Comparison of ENCODE assay signal across 18 mouse cellular contexts in the genomic region with DNA sequence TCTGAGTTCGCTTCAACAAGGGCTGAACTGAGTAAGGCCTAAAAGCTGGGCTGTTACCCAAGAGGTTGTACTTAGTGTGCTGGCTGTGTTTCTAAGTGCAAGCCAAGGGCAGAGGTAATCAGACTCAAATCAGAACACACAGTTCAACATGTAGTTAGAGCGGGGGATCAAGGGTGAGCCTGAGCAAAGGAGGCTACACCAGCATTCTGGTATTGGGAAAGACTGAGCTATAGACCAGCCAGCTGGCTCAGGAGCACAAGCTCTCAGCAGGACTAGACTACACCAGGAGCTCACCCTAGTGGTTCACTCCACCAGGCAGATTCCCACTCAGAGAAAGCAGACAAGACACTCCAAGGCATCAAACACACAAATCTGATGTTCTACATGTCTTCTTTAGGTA. TPM values are rescaled to one million over a fixed set of nuclear protein-coding genes. Genes with fewer than 3 reads are reported as not detected.
DNase-seq lines count a peak whose midpoint lies in the region; ATAC-seq and TF ChIP-seq lines count a peak whose summit lies in the region.
"Had no signal": no experiment of that assay in that cellular context is flagged by ENCODE, and none has a peak within 500 bp of the region (broad histone marks: within the 10 kb centered on the region; RNA-seq: fewer than 3 reads in every experiment).

No protein-coding gene starts in this region.

- no peak overlapping the region for H3K4me2 ChIP-seq in liver, embryonic 15.5 days
- no peak overlapping the region for H3K4me2 ChIP-seq in liver, postnatal 0 days (ENCODE audit: low read depth, low read length)
- H3K4me2 ChIP-seq: forebrain, embryonic 15.5 days; heart, embryonic 15.5 days; hindbrain, embryonic 12.5 days had no signal

- H3K9ac ChIP-seq in liver, embryonic 15.5 days: no peak overlapping the region
- H3K9ac ChIP-seq in liver, postnatal 0 days (replicated peaks): no peak overlapping the region
- H3K9ac ChIP-seq: forebrain, embryonic 15.5 days; heart, embryonic 15.5 days; hindbrain, embryonic 12.5 days had no signal

- H3K4me1 ChIP-seq in liver, embryonic 15.5 days (replicated peaks): peaks cover 23% of the 10 kb centered on the region
- H3K4me1 ChIP-seq in liver, postnatal 0 days (ENCODE audit: insufficient read depth): peaks cover 5% of the 10 kb centered on the region
- H3K4me1 ChIP-seq: forebrain, embryonic 15.5 days; heart, embryonic 15.5 days; hindbrain, embryonic 12.5 days had no signal

- WGBS in liver, embryonic 15.5 days (ENCODE audit: insufficient replicate concordance): 81% methylated on average over 2 of the region's 2 CpGs
- WGBS in liver, postnatal 0 days (ENCODE audit: insufficient replicate concordance): 63% methylated on average over 2 of the region's 2 CpGs

- ATAC-seq in liver, embryonic 15.5 days (ENCODE audit: insufficient read depth): peak; percentile 54; the same call in 1 of the 2 replicates
- ATAC-seq in liver, postnatal 0 days: peak; percentile 99
- no peak for ATAC-seq in frontal cortex, adult (ENCODE audit: low TSS enrichment)
- ATAC-seq: forebrain, embryonic 15.5 days; midbrain, embryonic 16.5 days had no signal

- peak; percentile 17 for DNase-seq in heart, adult 8-10 months (ENCODE audit: low spot score)
- DNase-seq in heart, postnatal 14 days: no peak
- no peak for DNase-seq in liver
- peak; percentile 25 for DNase-seq in adrenal gland, adult 8-10 months
- peak; percentile 43 for DNase-seq in liver, postnatal 0 days
- DNase-seq in left cerebral cortex, postnatal 4 days: no peak
- DNase-seq: B cell, adult 2 months; cerebellum, adult 2 months; gastrocnemius, postnatal 14 days; layer of hippocampus, postnatal 36 days had no signal

- H3K27ac ChIP-seq in liver, embryonic 15.5 days (replicated peaks): 0 out of 2 replicates have a peak overlapping the region, but pooled peaks have one; percentile 30
- peak overlapping the region; percentile 91 for H3K27ac ChIP-seq in liver, postnatal 0 days (ENCODE audit: low read depth)
- H3K27ac ChIP-seq: forebrain, embryonic 15.5 days; heart, embryonic 15.5 days; hindbrain, embryonic 12.5 days; kidney, postnatal 0 days had no signal

- no peaks in the 10 kb centered on the region for H3K27me3 ChIP-seq in liver, embryonic 15.5 days
- H3K27me3 ChIP-seq in liver, postnatal 0 days (ENCODE audit: insufficient read depth, low read length): no peaks in the 10 kb centered on the region
- H3K27me3 ChIP-seq: forebrain, embryonic 15.5 days; heart, embryonic 15.5 days; hindbrain, embryonic 12.5 days had no signal

- peak; percentile 54 for TF ChIP-seq CTCF in liver, postnatal 0 days (IDR thresholded peaks at IDR 0.05; ENCODE audit: low read depth)

- TF ChIP-seq EP300 in liver, postnatal 0 days (IDR thresholded peaks at IDR 0.05; ENCODE audit: low read depth): peak; percentile 60

- intact Hi-C loops in heart, postnatal 14 days (cut with DNase I): no loop called here
- intact Hi-C loops in left cerebral cortex, postnatal 4 days (cut with DNase I): no loop called here

- H3K36me3 ChIP-seq in liver, embryonic 15.5 days (replicated peaks): peaks cover 42% of the 10 kb centered on the region
- peaks cover 31% of the 10 kb centered on the region for H3K36me3 ChIP-seq in liver, postnatal 0 days (replicated peaks; ENCODE audit: insufficient read depth, low read length)

- no peak overlapping the region for H3K4me3 ChIP-seq in liver, embryonic 15.5 days (replicated peaks)
- no peak overlapping the region for H3K4me3 ChIP-seq in liver, postnatal 0 days (ENCODE audit: low read depth, low read length)
- H3K4me3 ChIP-seq: forebrain, embryonic 15.5 days; heart, embryonic 15.5 days; hindbrain, embryonic 12.5 days had no signal

- H3K9me3 ChIP-seq in liver, embryonic 15.5 days (replicated peaks): no peaks in the 10 kb centered on the region
- no peaks in the 10 kb centered on the region for H3K9me3 ChIP-seq in liver, postnatal 0 days (ENCODE audit: low read length)
- H3K9me3 ChIP-seq: forebrain, embryonic 15.5 days; heart, embryonic 15.5 days; hindbrain, embryonic 12.5 days had no signal

RNA-seq across cellular contexts. Expression of a gene that starts 10.4 kb away (rescaled TPM):
- 1 to 10 TPM; 1.1 to 3.3 (median 2.4) TPM for total RNA-seq in heart, adult 8-10 months (2022)
- total RNA-seq in heart, postnatal 14 days (2021): 1 to 10 TPM; 1.9 to 2.3 TPM
- 10.8 and 11.6 TPM in 2 replicates for polyA plus RNA-seq in liver, embryonic 15.5 days (2015; fragmentation: Nextera tagmentation; extraction: Ambion mirVana)
- total RNA-seq in adrenal gland, adult 8-10 months (2022): 10 to 100 TPM in 2 of 4 experiments, 1 to 10 TPM in 2; 5.1 to 11.7 (median 9.6) TPM
- polyA plus RNA-seq in liver, postnatal 0 days (2015; fragmentation: Nextera tagmentation; extraction: Ambion mirVana): 3.1 and 5.1 TPM in 2 replicates
- total RNA-seq in left cerebral cortex, postnatal 4 days (2021): 1 to 10 TPM; 7.2 to 7.9 TPM

RNA-seq across cellular contexts. Expression of a gene that starts 10.4 kb away (rescaled TPM):
- 1 to 10 TPM; 1.4 to 2.8 (median 2.1) TPM for total RNA-seq in heart, adult 8-10 months (2022)
- 1 to 10 TPM; 2.3 to 2.8 TPM for total RNA-seq in heart, postnatal 14 days (2021)
- 10.4 and 10.8 TPM in 2 replicates for polyA plus RNA-seq in liver, embryonic 15.5 days (2015; fragmentation: Nextera tagmentation; extraction: Ambion mirVana)
- total RNA-seq in adrenal gland, adult 8-10 months (2022): 1 to 10 TPM; 5.5 to 9.3 (median 6.7) TPM
- 5.2 and 6.5 TPM in 2 replicates for polyA plus RNA-seq in liver, postnatal 0 days (2015; fragmentation: Nextera tagmentation; extraction: Ambion mirVana)
- 10 to 100 TPM in 1 of 2 experiments, 1 to 10 TPM in 1; 9.2 to 10.2 TPM for total RNA-seq in left cerebral cortex, postnatal 4 days (2021)

RNA-seq across cellular contexts. Expression of a gene that starts 22.7 kb away (rescaled TPM):
- under 1 TPM; 0.20 to 0.47 (median 0.32) TPM for total RNA-seq in heart, adult 8-10 months (2022)
- total RNA-seq in heart, postnatal 14 days (2021): 1 to 10 TPM in 1 of 2 experiments, under 1 TPM in 1; 0.10 to 1.3 TPM
- polyA plus RNA-seq in liver, embryonic 15.5 days (2015; fragmentation: Nextera tagmentation; extraction: Ambion mirVana): 3.2 and 5.4 TPM in 2 replicates
- total RNA-seq in adrenal gland, adult 8-10 months (2022): 10 to 100 TPM in 2 of 4 experiments, 1 to 10 TPM in 2; 3.2 to 37.5 (median 17.3) TPM
- polyA plus RNA-seq in liver, postnatal 0 days (2015; fragmentation: Nextera tagmentation; extraction: Ambion mirVana): 21.7 and 23.3 TPM in 2 replicates
- not detected for total RNA-seq in left cerebral cortex, postnatal 4 days (2021)
- total RNA-seq: gastrocnemius, postnatal 14 days; layer of hippocampus, postnatal 36 days; megakaryocyte, adult 5-6 weeks had no signal
- polyA plus RNA-seq: midbrain, embryonic 16.5 days had no signal

Comparison
In these comparisons a context has a peak if more than half of its experiments do, and no peak if none do; other contexts are left out.
1. DNase-seq: peak in heart, adult 8-10 months (single experiment), adrenal gland, adult 8-10 months (single experiment) and liver, postnatal 0 days (single experiment); none in heart, postnatal 14 days (0 of 2), liver (single experiment) and left cerebral cortex, postnatal 4 days (single experiment).